Mouse (Mus musculus) hindbrain, embryonic 11.5 days (tissue): ENCODE data around the gene Akap9. TPM values are rescaled to one million over a fixed set of nuclear protein-coding genes. Genes with fewer than 3 reads are reported as not detected.
"Not testable (repeated sequence)": the region's sequence is repeated elsewhere in the genome, so short reads cannot be mapped to it uniquely, and the experiment has no call there.

Experiments
- ATAC-seq: fragments of 200-750 bp; cut with Nextera tagmentation; 2 replicates; pipeline ENCODE4 v1.8.0; 2017; ENCODE audit warnings: mild to moderate bottlenecking, moderate TSS enrichment, moderate library complexity; ENCODE audit not compliant: low FRiP score
- DNase-seq: peaks from one replicate; pipeline ENCODE4 v3.0.0-alpha.2; 2015; ENCODE audit warnings: low spot score
- H3K27ac ChIP-seq: fragments of 300-500 bp; sonication (generic); 2 replicates; pipeline ENCODE4 v1.5.1; 2014; ENCODE audit warnings: mild to moderate bottlenecking, low read depth, low read length
- H3K27me3 ChIP-seq: fragments of 300-500 bp; sonication (generic); 2 replicates; pipeline ENCODE4 v1.6.1; 2014; ENCODE audit warnings: mild to moderate bottlenecking, low read length, moderate library complexity, mixed read lengths; ENCODE audit not compliant: control insufficient read depth, insufficient read depth
- H3K36me3 ChIP-seq: fragments of 300-500 bp; sonication (generic); 2 replicates; pipeline ENCODE4 v1.6.1; 2014; ENCODE audit warnings: mild to moderate bottlenecking, low read length, moderate library complexity, mixed read lengths; ENCODE audit not compliant: control insufficient read depth, insufficient read depth
- H3K4me1 ChIP-seq: fragments of 300-500 bp; sonication (generic); replicated peaks from 2 replicates; pipeline ENCODE4 v1.6.1; 2014; ENCODE audit warnings: low read length, mixed read lengths; ENCODE audit not compliant: control insufficient read depth, insufficient read depth
- H3K4me2 ChIP-seq: fragments of 300-500 bp; sonication (generic); replicated peaks from 2 replicates; pipeline ENCODE4 v1.6.1; 2014; ENCODE audit warnings: mild to moderate bottlenecking, low read depth, low read length
- H3K4me3 ChIP-seq: fragments of 300-500 bp; sonication (generic); 2 replicates; pipeline ENCODE4 v1.5.1; 2014; ENCODE audit warnings: low read depth, low read length
- H3K9ac ChIP-seq: fragments of 300-500 bp; sonication (generic); 2 replicates; pipeline ENCODE4 v1.6.1; 2014; ENCODE audit warnings: low read depth, low read length
- H3K9me3 ChIP-seq: fragments of 300-500 bp; sonication (generic); 2 replicates; pipeline ENCODE4 v1.6.1; 2016; ENCODE audit warnings: low read length; ENCODE audit not compliant: control insufficient read depth
- WGBS: fragments of 180-500 bp; shearing (Covaris S2); extraction: QIAGEN DNeasy Blood & Tissue Kit; methylation state at CpG from one replicate; pipeline ENCODE4 v1.1.7; 2014; 5-methylcytosine and 5-hydroxymethylcytosine counted together
- polyA plus RNA-seq: library from polyadenylated mRNA; unstranded; fragments of >200 nt; fragmentation: Nextera tagmentation; extraction: Ambion mirVana; gene quantifications from 2 replicates; pipeline ENCODE4 v1.2.1, GENCODE M21; 2014

The Akap9 gene
- polyA plus RNA-seq, 1 experiment from 2014 or later, result 214 TPM

- peaks cover 2% of the 10 kb centered on the region; the same call in 1 of the 2 replicates for H3K36me3 ChIP-seq
- H3K27me3 ChIP-seq, result no peaks in the 10 kb centered on the region
- no peaks in the 10 kb centered on the region for H3K4me1 ChIP-seq
- 97% methylated on average over 8 of the region's 8 CpGs for WGBS
- no peak overlapping the region for H3K4me2 ChIP-seq
- no peak overlapping the region for H3K4me3 ChIP-seq
- DNase-seq (no peak), ATAC-seq (no peak)
- no peak overlapping the region for H3K9ac ChIP-seq
- H3K27ac ChIP-seq, result no peak overlapping the region
- H3K9me3 ChIP-seq, result no peaks in the 10 kb centered on the region
Observed at GRCm38 (mm10) chr5:3976111-3976510, 48.3 kb downstream of the Akap9 start.

GRCm38 (mm10) chr5:3977904-3978303 lies 50.0 kb downstream of the Akap9 start:
- H3K4me2 ChIP-seq, result no peak overlapping the region
- no peak overlapping the region for H3K9ac ChIP-seq
- no peaks in the 10 kb centered on the region for H3K4me1 ChIP-seq
- no peak overlapping the region for H3K27ac ChIP-seq
- peaks cover 2% of the 10 kb centered on the region; the same call in 1 of the 2 replicates for H3K36me3 ChIP-seq
- H3K4me3 ChIP-seq, result no peak overlapping the region
- no peak for ATAC-seq
- H3K27me3 ChIP-seq, result no peaks in the 10 kb centered on the region
- no peaks in the 10 kb centered on the region for H3K9me3 ChIP-seq
- WGBS, result 95% methylated on average over 4 of the region's 4 CpGs
- DNase-seq, result no peak

- Histone ChIP-seq H3K9ac (no peak overlapping the region), H3K4me2 (no peak overlapping the region), H3K9me3 (no peaks in the 10 kb centered on the region), H3K27ac (no peak overlapping the region), H3K27me3 (no peaks in the 10 kb centered on the region), H3K36me3 (peaks cover 3% of the 10 kb centered on the region; the same call in 1 of the 2 replicates), H3K4me3 (no peak overlapping the region), H3K4me1 (no peaks in the 10 kb centered on the region)
- WGBS, result 87% methylated on average over 1 of the region's 1 CpGs
- ATAC-seq, result no peak
- DNase-seq, result no peak
Observed at GRCm38 (mm10) chr5:3989608-3990007, 61.8 kb downstream of the Akap9 start.

- no peaks in the 10 kb centered on the region for H3K27me3 ChIP-seq
- ATAC-seq (no peak), DNase-seq (no peak)
- H3K9me3 ChIP-seq, result no peaks in the 10 kb centered on the region
- H3K36me3 ChIP-seq, result peaks cover 3% of the 10 kb centered on the region; the same call in 1 of the 2 replicates
- no peak overlapping the region for H3K4me3 ChIP-seq
- H3K4me2 ChIP-seq, result no peak overlapping the region
- H3K27ac ChIP-seq, result no peak overlapping the region
- H3K4me1 ChIP-seq, result no peaks in the 10 kb centered on the region
- H3K9ac ChIP-seq, result no peak overlapping the region
- WGBS, result 86% methylated on average over 1 of the region's 1 CpGs
Observed at GRCm38 (mm10) chr5:3990499-3990898, 62.6 kb downstream of the Akap9 start.

- ATAC-seq, result no peak
- H3K36me3 ChIP-seq, result peaks cover 14% of the 10 kb centered on the region
Observed at GRCm38 (mm10) chr5:4004531-4005469, 76.9 kb downstream of the Akap9 start.

GRCm38 (mm10) chr5:4006606-4007005 lies 78.8 kb downstream of the Akap9 start:
- no peaks in the 10 kb centered on the region for H3K27me3 ChIP-seq
- no peaks in the 10 kb centered on the region for H3K4me1 ChIP-seq
- no peak overlapping the region for H3K4me3 ChIP-seq
- H3K9me3 ChIP-seq, result no peaks in the 10 kb centered on the region
- 96% methylated on average over 3 of the region's 3 CpGs for WGBS
- DNase-seq (no peak), ATAC-seq (no peak)
- H3K27ac ChIP-seq, result no peak overlapping the region
- H3K36me3 ChIP-seq, result peaks cover 12% of the 10 kb centered on the region
- no peak overlapping the region for H3K4me2 ChIP-seq
- H3K9ac ChIP-seq, result no peak overlapping the region

More at GRCm38 (mm10) chr5:4004531-4005469, 76.9 kb downstream of the Akap9 start:
- Histone ChIP-seq H3K4me3 (no peak overlapping the region), H3K27ac (no peak overlapping the region), H3K4me2 (no peak overlapping the region), H3K9ac (no peak overlapping the region), H3K4me1 (no peaks in the 10 kb centered on the region), H3K27me3 (no peaks in the 10 kb centered on the region), H3K9me3 (no peaks in the 10 kb centered on the region)
- 90% methylated on average over 16 of the region's 16 CpGs for WGBS
- no peak for DNase-seq

GRCm38 (mm10) chr5:4008266-4008665 lies 80.4 kb downstream of the Akap9 start:
- H3K9me3 ChIP-seq, result no peaks in the 10 kb centered on the region
- DNase-seq (no peak), ATAC-seq (no peak)
- no peaks in the 10 kb centered on the region for H3K4me1 ChIP-seq
- no peak overlapping the region for H3K4me2 ChIP-seq
- H3K27me3 ChIP-seq, result no peaks in the 10 kb centered on the region
- H3K36me3 ChIP-seq, result peaks cover 12% of the 10 kb centered on the region
- no peak overlapping the region for H3K27ac ChIP-seq
- no peak overlapping the region for H3K9ac ChIP-seq
- H3K4me3 ChIP-seq, result no peak overlapping the region
- WGBS, result 92% methylated on average over 10 of the region's 10 CpGs

- H3K4me2 ChIP-seq, result no peak overlapping the region
- peaks cover 12% of the 10 kb centered on the region for H3K36me3 ChIP-seq
- no peak overlapping the region for H3K4me3 ChIP-seq
- no peaks in the 10 kb centered on the region for H3K4me1 ChIP-seq
- H3K9ac ChIP-seq, result no peak overlapping the region
- DNase-seq (no peak), ATAC-seq (no peak)
- no peak overlapping the region for H3K27ac ChIP-seq
- 83% methylated on average over 6 of the region's 6 CpGs for WGBS
- no peaks in the 10 kb centered on the region for H3K27me3 ChIP-seq
- H3K9me3 ChIP-seq, result no peaks in the 10 kb centered on the region
Observed at GRCm38 (mm10) chr5:4009540-4009939, 81.7 kb downstream of the Akap9 start.

- not testable (repeated sequence) for H3K27me3 ChIP-seq, H3K4me1 ChIP-seq, ATAC-seq, H3K9me3 ChIP-seq, DNase-seq, H3K27ac ChIP-seq, H3K4me2 ChIP-seq, H3K36me3 ChIP-seq, H3K4me3 ChIP-seq, H3K9ac ChIP-seq
- 91% methylated on average over 1 of the region's 1 CpGs for WGBS
Observed at GRCm38 (mm10) chr5:4017646-4018045, 89.8 kb downstream of the Akap9 start.
